Mouse (Mus musculus) ES-Bruce4 (cell line): Measurements from ENCODE around the gene Mitf.

Source experiments
- EP300 ChIP-seq: IDR thresholded peaks from 2 replicates; pipeline ENCODE4 v1.6.1; 2011; ENCODE audit warnings: low read depth, low read length; ENCODE audit not compliant: insufficient read depth
- POLR2A ChIP-seq: IDR thresholded peaks from one replicate; pipeline ENCODE4 v1.8.1; 2011; ENCODE audit warnings: low read length; ENCODE audit not compliant: insufficient read depth

DNA sequence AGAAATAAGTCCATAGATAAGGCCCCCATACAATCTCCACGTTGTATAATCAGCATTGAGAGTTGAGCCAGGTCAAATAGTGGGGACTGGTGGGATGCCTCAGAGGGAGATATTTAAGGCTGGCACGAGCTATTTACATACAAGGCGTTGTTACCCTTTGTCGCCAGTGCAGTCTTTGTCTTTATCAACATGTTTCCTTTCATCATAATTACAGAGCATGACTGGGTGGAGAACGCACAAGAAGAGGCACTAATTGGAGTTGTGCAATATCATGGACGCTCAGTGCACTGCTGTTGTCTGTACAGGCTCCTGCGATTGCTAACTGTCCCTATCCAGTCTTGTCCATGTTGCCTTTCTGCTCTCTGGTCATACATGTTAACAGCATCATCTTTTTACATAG, 15.0 kb downstream of the Mitf start:
- TF ChIP-seq EP300 (no peak), POLR2A (no peak)
